Mouse (Mus musculus): ENCODE results near the gene Gm13272.
"Not testable (repeated sequence)": the region's sequence is repeated elsewhere in the genome, so short reads cannot be mapped to it uniquely, and the experiment has no call there.

DNA sequence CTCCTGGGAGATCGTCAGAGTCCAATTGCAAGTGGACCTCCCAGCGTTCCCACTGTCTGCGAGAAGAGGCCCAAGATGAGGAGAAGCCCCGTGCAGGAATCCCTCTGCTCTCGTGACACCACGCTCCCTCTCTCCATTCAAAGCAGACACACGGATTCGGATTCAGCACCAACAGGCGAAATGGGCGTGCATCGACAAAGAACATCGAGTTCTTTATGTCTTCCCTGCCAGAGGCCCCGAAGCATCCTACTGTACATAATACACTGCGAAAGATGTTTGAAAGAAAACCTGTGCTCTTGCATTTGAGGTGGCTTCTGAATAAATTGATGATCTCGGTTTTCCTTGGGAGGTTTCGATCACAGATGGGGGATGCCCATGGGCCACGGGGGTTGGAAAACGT, 670 bp downstream of the Gm13272 start:
- not testable (repeated sequence) for TF ChIP-seq CTCF (IDR thresholded peaks at IDR 0.05; ENCODE audit: insufficient read depth, low read length); POLR2A (IDR thresholded peaks at IDR 0.05; ENCODE audit: borderline replicate concordance, extremely low read depth, low read depth, low read length)
